13 mouse cellular contexts compared by ENCODE assay signal in genomic region chr19:29059688-29060087, GRCm38 (mm10). TPM values are rescaled to one million over a fixed set of nuclear protein-coding genes. Genes with fewer than 3 reads are reported as not detected.
DNase-seq lines count a peak whose midpoint lies in the region; ATAC-seq and TF ChIP-seq lines count a peak whose summit lies in the region.
"Had no signal": no experiment of that assay in that cellular context is flagged by ENCODE, and none has a peak within 500 bp of the region (broad histone marks: within the 10 kb centered on the region; RNA-seq: fewer than 3 reads in every experiment).

No protein-coding gene starts in this region.

- no peaks in the 10 kb centered on the region for H3K27me3 ChIP-seq in forebrain, embryonic 11.5 days (ENCODE audit: control insufficient read depth, insufficient read depth, low read length)
- no peaks in the 10 kb centered on the region for H3K27me3 ChIP-seq in forebrain, embryonic 15.5 days
- H3K27me3 ChIP-seq in liver, embryonic 14.5 days (ENCODE audit: control insufficient read depth, insufficient read depth, low read length): no peaks in the 10 kb centered on the region
- H3K27me3 ChIP-seq in CH12.LX (replicated peaks): no peaks in the 10 kb centered on the region
- no peaks in the 10 kb centered on the region for H3K27me3 ChIP-seq in forebrain, embryonic 14.5 days (replicated peaks; ENCODE audit: control insufficient read depth, insufficient read depth, low read length)
- H3K27me3 ChIP-seq: embryonic facial prominence, embryonic 13.5 days; liver, embryonic 15.5 days; midbrain, embryonic 13.5 days had no signal

- TF ChIP-seq CTCF in liver, embryonic 14.5 days (IDR thresholded peaks at IDR 0.05; ENCODE audit: low read depth): peak; percentile 27; the same call in 1 of the 2 replicates
- TF ChIP-seq CTCF in CH12.LX (conservative IDR thresholded peaks at IDR 0.05 in 1 of 2, IDR thresholded peaks at IDR 0.05 in 1 of 2; ENCODE audit: low read depth in 2 of 2, low read length in 2 of 2): peak in 1 of 2 experiments; percentile 51; a peak in 2 of 4 replicates

- no peaks in the 10 kb centered on the region for H3K36me3 ChIP-seq in forebrain, embryonic 11.5 days (ENCODE audit: control insufficient read depth, insufficient read depth, low read length)
- H3K36me3 ChIP-seq in forebrain, embryonic 15.5 days: no peaks in the 10 kb centered on the region
- H3K36me3 ChIP-seq in liver, embryonic 14.5 days (replicated peaks; ENCODE audit: control insufficient read depth, insufficient read depth, low read depth): no peaks in the 10 kb centered on the region
- H3K36me3 ChIP-seq in CH12.LX (replicated peaks in 1 of 2; ENCODE audit: control insufficient read depth in 1 of 2, insufficient read depth in 1 of 2, low read length in 1 of 2): no peaks in the 10 kb centered on the region
- no peaks in the 10 kb centered on the region for H3K36me3 ChIP-seq in forebrain, embryonic 14.5 days (ENCODE audit: control insufficient read depth, insufficient read depth, low read length)
- H3K36me3 ChIP-seq: embryonic facial prominence, embryonic 13.5 days; liver, embryonic 15.5 days; midbrain, embryonic 13.5 days had no signal

- H3K4me2 ChIP-seq in forebrain, embryonic 11.5 days (ENCODE audit: low read depth, low read length, severe bottlenecking): no peak overlapping the region
- H3K4me2 ChIP-seq in forebrain, embryonic 15.5 days (replicated peaks): no peak overlapping the region
- no peak overlapping the region for H3K4me2 ChIP-seq in liver, embryonic 14.5 days (ENCODE audit: low read depth)
- no peak overlapping the region for H3K4me2 ChIP-seq in CH12.LX (ENCODE audit: insufficient read depth, low read depth, poor library complexity, severe bottlenecking)
- H3K4me2 ChIP-seq in forebrain, embryonic 14.5 days (ENCODE audit: low read length): no peak overlapping the region
- H3K4me2 ChIP-seq: embryonic facial prominence, embryonic 13.5 days; liver, embryonic 15.5 days; midbrain, embryonic 13.5 days had no signal

- no peak for TF ChIP-seq POLR2A in CH12.LX (IDR thresholded peaks at IDR 0.05; ENCODE audit: low read depth, low read length)

- peak; percentile 38 for TF ChIP-seq RAD21 in CH12.LX (IDR thresholded peaks at IDR 0.05; ENCODE audit: low read depth, low read length)

- no peaks in the 10 kb centered on the region for H3K9me3 ChIP-seq in forebrain, embryonic 11.5 days (ENCODE audit: control insufficient read depth, low read length)
- no peaks in the 10 kb centered on the region for H3K9me3 ChIP-seq in forebrain, embryonic 15.5 days
- no peaks in the 10 kb centered on the region for H3K9me3 ChIP-seq in liver, embryonic 14.5 days (ENCODE audit: control insufficient read depth, low read length)
- no peaks in the 10 kb centered on the region for H3K9me3 ChIP-seq in CH12.LX (replicated peaks; ENCODE audit: low read length)
- no peaks in the 10 kb centered on the region for H3K9me3 ChIP-seq in forebrain, embryonic 14.5 days (replicated peaks; ENCODE audit: control insufficient read depth, low read length)
- H3K9me3 ChIP-seq: embryonic facial prominence, embryonic 13.5 days; liver, embryonic 15.5 days; midbrain, embryonic 13.5 days had no signal

- H3K9ac ChIP-seq in forebrain, embryonic 11.5 days (ENCODE audit: low read length): no peak overlapping the region
- H3K9ac ChIP-seq in forebrain, embryonic 15.5 days (replicated peaks): no peak overlapping the region
- H3K9ac ChIP-seq in liver, embryonic 14.5 days (replicated peaks): no peak overlapping the region
- H3K9ac ChIP-seq in CH12.LX (ENCODE audit: insufficient read depth, low read depth): no peak overlapping the region
- no peak overlapping the region for H3K9ac ChIP-seq in forebrain, embryonic 14.5 days (ENCODE audit: low read length)
- H3K9ac ChIP-seq: embryonic facial prominence, embryonic 13.5 days; liver, embryonic 15.5 days; midbrain, embryonic 13.5 days had no signal

- dilution Hi-C loops in CH12.LX (cut with MboI; ENCODE audit: extremely low pct_ligation_motif_present, extremely low pct_unique_long_range_greater_than_20kb, low sequenced_read_pairs): no loop called here

- no peak overlapping the region for H3K27ac ChIP-seq in forebrain, embryonic 11.5 days (ENCODE audit: low read depth, low read length)
- H3K27ac ChIP-seq in forebrain, embryonic 15.5 days (replicated peaks): no peak overlapping the region
- no peak overlapping the region for H3K27ac ChIP-seq in liver, embryonic 14.5 days
- no peak overlapping the region for H3K27ac ChIP-seq in CH12.LX (ENCODE audit: insufficient read depth, low read depth)
- H3K27ac ChIP-seq in forebrain, embryonic 14.5 days (ENCODE audit: low read depth, low read length): no peak overlapping the region
- H3K27ac ChIP-seq: embryonic facial prominence, embryonic 13.5 days; liver, embryonic 15.5 days; midbrain, embryonic 13.5 days had no signal

- H3K4me1 ChIP-seq in forebrain, embryonic 11.5 days (replicated peaks; ENCODE audit: control insufficient read depth, insufficient read depth, low read length): no peaks in the 10 kb centered on the region; the same call in 1 of the 2 replicates
- peaks cover 8% of the 10 kb centered on the region; the same call in 1 of the 2 replicates for H3K4me1 ChIP-seq in forebrain, embryonic 15.5 days
- H3K4me1 ChIP-seq in liver, embryonic 14.5 days (replicated peaks; ENCODE audit: control insufficient read depth in 2 of 2, insufficient read depth in 2 of 2, low read length in 1 of 2): peaks cover 7 to 11% of the 10 kb centered on the region in 2 experiments
- peaks cover 0 to 10% of the 10 kb centered on the region in 2 experiments; a peak in 3 of 4 replicates for H3K4me1 ChIP-seq in CH12.LX (ENCODE audit: control insufficient read depth in 1 of 2, insufficient read depth in 2 of 2)
- H3K4me1 ChIP-seq in forebrain, embryonic 14.5 days (ENCODE audit: control insufficient read depth, insufficient read depth, low read length): no peaks in the 10 kb centered on the region
- H3K4me1 ChIP-seq: midbrain, embryonic 13.5 days had no signal

- in situ Hi-C loops in CH12.LX (cut with MboI; ENCODE audit: low pct_ligation_motif_present, low pct_unique_long_range_greater_than_20kb, low sequenced_read_pairs): loop anchor here (25.0 kb wide), 1 partner anchor 453 kb away; the partner anchor contains the start of gene Ric1

- whole genome bisulfite sequencing in forebrain, embryonic 11.5 days: 80% methylated on average over 2 of the region's 2 CpGs
- WGBS in forebrain, embryonic 15.5 days: 87% methylated on average over 2 of the region's 2 CpGs
- WGBS in liver, embryonic 14.5 days (ENCODE audit: insufficient replicate concordance): 67% methylated on average over 2 of the region's 2 CpGs
- WGBS in forebrain, embryonic 14.5 days: 89% methylated on average over 2 of the region's 2 CpGs

- no peak for ATAC-seq in forebrain, embryonic 11.5 days (replicated peaks; ENCODE audit: low FRiP score)
- no peak for ATAC-seq in forebrain, embryonic 15.5 days (replicated peaks)
- ATAC-seq in liver, embryonic 14.5 days (ENCODE audit: insufficient read depth): no peak
- ATAC-seq in forebrain, embryonic 14.5 days: no peak
- ATAC-seq: midbrain, embryonic 13.5 days had no signal

- peak; percentile 34 for DNase-seq in forebrain, embryonic 11.5 days (ENCODE audit: low spot score)
- no peak for DNase-seq in liver, embryonic 14.5 days (ENCODE audit: low read depth in 3 of 3, low spot score in 3 of 3)
- no peak for DNase-seq in liver
- DNase-seq in CH12.LX (ENCODE audit: extremely low read depth): no peak
- peak; percentile 24 for DNase-seq in naive thymus-derived CD4-positive, alpha-beta T cell, adult 2 months (ENCODE audit: low read depth)
- DNase-seq in forebrain, embryonic 14.5 days (ENCODE audit: low spot score): no peak
- DNase-seq: cerebellum, adult 11-12 months; kidney, postnatal 14 days; lung, postnatal 36 days had no signal

- H3K79me2 ChIP-seq in CH12.LX (replicated peaks; ENCODE audit: control insufficient read depth, extremely low read depth, insufficient read depth, poor library complexity, severe bottlenecking): no peaks in the 10 kb centered on the region

- H3K4me3 ChIP-seq in forebrain, embryonic 11.5 days (ENCODE audit: low read depth, low read length): no peak overlapping the region
- H3K4me3 ChIP-seq in forebrain, embryonic 15.5 days: no peak overlapping the region
- no peak overlapping the region for H3K4me3 ChIP-seq in liver, embryonic 14.5 days (ENCODE audit: insufficient read depth in 1 of 2, low read depth in 2 of 2, low read length in 2 of 2)
- H3K4me3 ChIP-seq in CH12.LX (replicated peaks in 1 of 3; ENCODE audit: low read depth in 2 of 3, low read length in 2 of 3, poor library complexity in 1 of 3): no peak overlapping the region
- no peak overlapping the region for H3K4me3 ChIP-seq in forebrain, embryonic 14.5 days (ENCODE audit: low read depth, low read length)
- H3K4me3 ChIP-seq: embryonic facial prominence, embryonic 13.5 days; liver, embryonic 15.5 days; midbrain, embryonic 13.5 days had no signal

- no peak for TF ChIP-seq EP300 in liver, embryonic 14.5 days (IDR thresholded peaks at IDR 0.05; ENCODE audit: low read depth)
- no peak for TF ChIP-seq EP300 in CH12.LX (IDR thresholded peaks at IDR 0.05; ENCODE audit: low read length)

TF ChIP-seq in CH12.LX, 34 proteins besides CTCF, POLR2A, EP300 and RAD21:
- peak; percentile 22; the same call in 1 of the 2 replicates for TF ChIP-seq SMC3 (IDR thresholded peaks at IDR 0.05; ENCODE audit: low read depth, low read length)
- no peak for TF ChIP-seq E2F4 (IDR thresholded peaks at IDR 0.05; ENCODE audit: insufficient replicate concordance, low read depth, low read length)
- no peak for TF ChIP-seq GABPA (IDR thresholded peaks at IDR 0.05; ENCODE audit: insufficient replicate concordance, low read depth, low read length)

RNA-seq across cellular contexts. Expression of gene Ak3, which starts 11.9 kb away (rescaled TPM):
- 83.8 and 88.7 TPM in 2 replicates for polyA plus RNA-seq in forebrain, embryonic 11.5 days (2014; fragmentation: Nextera tagmentation; extraction: Ambion mirVana)
- 69.6 and 77.5 TPM in 2 replicates for polyA plus RNA-seq in forebrain, embryonic 15.5 days (2015; fragmentation: Nextera tagmentation; extraction: Ambion mirVana)
- polyA plus RNA-seq in liver, embryonic 14.5 days (2012; rRNA removed): 12.0 and 16.3 TPM in 2 replicates
- 41.5 and 44.0 TPM in 2 replicates for polyA plus RNA-seq in liver, embryonic 14.5 days (2014; fragmentation: Nextera tagmentation; extraction: Ambion mirVana)
- total RNA-seq in CH12.LX (2012; rRNA removed): 21.3 TPM in 2 replicates
- total RNA-seq in CH12.LX (2014; rRNA removed): 33.9 and 36.0 TPM in 2 replicates
- 36.5 and 38.8 TPM in 2 replicates for polyA plus RNA-seq in CH12.LX (2012; ENCODE audit: insufficient read length, low read depth)
- 76.8 and 83.2 TPM in 2 replicates for polyA plus RNA-seq in forebrain, embryonic 14.5 days (2014; fragmentation: Nextera tagmentation; extraction: Ambion mirVana)

RNA-seq across cellular contexts. Expression of gene Rcl1, which starts 41.5 kb away (rescaled TPM):
- polyA plus RNA-seq in forebrain, embryonic 11.5 days (2014; fragmentation: Nextera tagmentation; extraction: Ambion mirVana): 52.2 and 54.5 TPM in 2 replicates
- 36.4 and 37.0 TPM in 2 replicates for polyA plus RNA-seq in forebrain, embryonic 15.5 days (2015; fragmentation: Nextera tagmentation; extraction: Ambion mirVana)
- polyA plus RNA-seq in liver, embryonic 14.5 days (2012; rRNA removed): 22.3 and 31.4 TPM in 2 replicates
- polyA plus RNA-seq in liver, embryonic 14.5 days (2014; fragmentation: Nextera tagmentation; extraction: Ambion mirVana): 52.1 and 54.8 TPM in 2 replicates
- 63.4 and 80.2 TPM in 2 replicates for total RNA-seq in CH12.LX (2012; rRNA removed)
- 103 and 109 TPM in 2 replicates for total RNA-seq in CH12.LX (2014; rRNA removed)
- polyA plus RNA-seq in CH12.LX (2012; ENCODE audit: insufficient read length, low read depth): 104 and 126 TPM in 2 replicates
- polyA plus RNA-seq in forebrain, embryonic 14.5 days (2014; fragmentation: Nextera tagmentation; extraction: Ambion mirVana): 34.8 and 35.1 TPM in 2 replicates

Comparison
In these comparisons a context has a peak if more than half of its experiments do, and no peak if none do; other contexts are left out.
1. DNase-seq: peak in forebrain, embryonic 11.5 days (single experiment) and naive thymus-derived CD4-positive, alpha-beta T cell, adult 2 months (single experiment); none in liver, embryonic 14.5 days (0 of 3), liver (single experiment), CH12.LX (single experiment) and forebrain, embryonic 14.5 days (single experiment).